Comparison of ENCODE assay signal across 15 mouse cellular contexts in genomic region chr13:74282299-74282698, GRCm38 (mm10).
"Had no signal": no experiment of that assay in that cellular context is flagged by ENCODE, and none has a peak within 500 bp of the region (broad histone marks: within the 10 kb centered on the region; RNA-seq: fewer than 3 reads in every experiment).

No protein-coding gene starts in this region.

- H3K27me3 ChIP-seq: limb, embryonic 13.5 days; megakaryocyte, embryonic 14.5 days; midbrain, embryonic 13.5 days had no signal

- H3K9ac ChIP-seq: limb, embryonic 13.5 days; liver, embryonic 13.5 days; lung, embryonic 14.5 days; midbrain, embryonic 13.5 days had no signal

- H3K9me3 ChIP-seq: limb, embryonic 10.5 days; limb, embryonic 13.5 days; liver, embryonic 13.5 days; megakaryocyte, embryonic 14.5 days; midbrain, embryonic 10.5 days; midbrain, embryonic 13.5 days had no signal

- ATAC-seq: lung, postnatal 0 days; midbrain, embryonic 13.5 days had no signal

- H3K4me2 ChIP-seq: limb, embryonic 13.5 days; liver, embryonic 13.5 days; lung, embryonic 14.5 days; midbrain, embryonic 13.5 days had no signal

- DNase-seq: kidney, postnatal 10 days; layer of hippocampus, adult 9-11 months; liver, embryonic 13.5 days; lung, embryonic 14.5 days; lung, postnatal 36 days; thymus, adult 2 months; thymus, postnatal 14 days; thymus, postnatal 4 days had no signal

- H3K36me3 ChIP-seq: limb, embryonic 10.5 days; limb, embryonic 13.5 days; liver, embryonic 13.5 days; midbrain, embryonic 10.5 days; midbrain, embryonic 13.5 days had no signal

- H3K27ac ChIP-seq: layer of hippocampus, adult 2 months; limb, embryonic 10.5 days; limb, embryonic 13.5 days; liver, embryonic 13.5 days; midbrain, embryonic 10.5 days; midbrain, embryonic 13.5 days had no signal

- H3K4me3 ChIP-seq: layer of hippocampus, adult 2 months; limb, embryonic 10.5 days; limb, embryonic 13.5 days; liver, embryonic 13.5 days; megakaryocyte, embryonic 14.5 days; midbrain, embryonic 10.5 days; midbrain, embryonic 13.5 days had no signal

- H3K4me1 ChIP-seq: limb, embryonic 10.5 days; limb, embryonic 13.5 days; liver, embryonic 13.5 days; midbrain, embryonic 10.5 days; midbrain, embryonic 13.5 days had no signal
